Mouse (Mus musculus) embryonic facial prominence, embryonic 11.5 days (tissue): ENCODE measurements around the gene Arl15. TPM values are rescaled to one million over a fixed set of nuclear protein-coding genes. Genes with fewer than 3 reads are reported as not detected.
A peak's percentile ranks its signal among the peaks of the same experiment; 100 is the strongest.

ENCODE experiments used
- ATAC-seq: fragments of 200-750 bp; cut with Nextera tagmentation; replicated peaks from 2 replicates; pipeline ENCODE4 v1.8.0; 2017; ENCODE audit warnings: low read depth; ENCODE audit not compliant: insufficient number of reproducible peaks, low FRiP score, low TSS enrichment
- DNase-seq: peaks from one replicate; pipeline ENCODE4 v3.0.0-alpha.2; 2015; ENCODE audit warnings: low spot score
- H3K27ac ChIP-seq: fragments of 300-500 bp; sonication (generic); replicated peaks from 2 replicates; pipeline ENCODE4 v1.5.1; 2014; ENCODE audit warnings: mild to moderate bottlenecking, low read depth, low read length, control low read depth
- H3K27me3 ChIP-seq: fragments of 300-500 bp; sonication (generic); 2 replicates; pipeline ENCODE4 v1.6.1; 2014; ENCODE audit warnings: mild to moderate bottlenecking, low read length, moderate library complexity, mixed read lengths; ENCODE audit not compliant: control insufficient read depth, insufficient read depth
- H3K36me3 ChIP-seq: fragments of 300-500 bp; sonication (generic); replicated peaks from 2 replicates; pipeline ENCODE4 v1.6.1; 2014; ENCODE audit warnings: low read depth, mild to moderate bottlenecking, low read length, moderate library complexity, mixed read lengths; ENCODE audit not compliant: control insufficient read depth, insufficient read depth
- H3K4me1 ChIP-seq: fragments of 300-500 bp; sonication (generic); 2 replicates; pipeline ENCODE4 v1.6.1; 2014; ENCODE audit warnings: low read length, mixed read lengths; ENCODE audit not compliant: control insufficient read depth, insufficient read depth
- H3K4me2 ChIP-seq: fragments of 300-500 bp; sonication (generic); 2 replicates; pipeline ENCODE4 v1.6.1; 2014; ENCODE audit warnings: low read depth, mild to moderate bottlenecking, control low read depth, low read length, moderate library complexity
- H3K4me3 ChIP-seq: fragments of 300-500 bp; sonication (generic); 2 replicates; pipeline ENCODE4 v1.5.1; 2014; ENCODE audit warnings: low read depth, low read length, control low read depth
- H3K9ac ChIP-seq: fragments of 300-500 bp; sonication (generic); replicated peaks from 2 replicates; pipeline ENCODE4 v1.6.1; 2014; ENCODE audit warnings: mild to moderate bottlenecking, control low read depth, low read length
- H3K9me3 ChIP-seq: fragments of 300-500 bp; sonication (generic); replicated peaks from 2 replicates; pipeline ENCODE4 v1.6.1; 2016; ENCODE audit warnings: mild to moderate bottlenecking, low read length, inconsistent platforms, mixed read lengths; ENCODE audit not compliant: control insufficient read depth
- WGBS: fragments of 180-500 bp; shearing (Covaris S2); extraction: QIAGEN DNeasy Blood & Tissue Kit; methylation state at CpG from one replicate; pipeline ENCODE4 v1.1.7; 2014; 5-methylcytosine and 5-hydroxymethylcytosine counted together
- polyA plus RNA-seq: library from polyadenylated mRNA; unstranded; fragments of >200 nt; fragmentation: Nextera tagmentation; extraction: Ambion mirVana; gene quantifications from 2 replicates; pipeline ENCODE4 v1.2.1, GENCODE M21; 2014

Gene Arl15
- polyA plus RNA-seq: 10.9 and 14.4 TPM in 2 replicates

DNA sequence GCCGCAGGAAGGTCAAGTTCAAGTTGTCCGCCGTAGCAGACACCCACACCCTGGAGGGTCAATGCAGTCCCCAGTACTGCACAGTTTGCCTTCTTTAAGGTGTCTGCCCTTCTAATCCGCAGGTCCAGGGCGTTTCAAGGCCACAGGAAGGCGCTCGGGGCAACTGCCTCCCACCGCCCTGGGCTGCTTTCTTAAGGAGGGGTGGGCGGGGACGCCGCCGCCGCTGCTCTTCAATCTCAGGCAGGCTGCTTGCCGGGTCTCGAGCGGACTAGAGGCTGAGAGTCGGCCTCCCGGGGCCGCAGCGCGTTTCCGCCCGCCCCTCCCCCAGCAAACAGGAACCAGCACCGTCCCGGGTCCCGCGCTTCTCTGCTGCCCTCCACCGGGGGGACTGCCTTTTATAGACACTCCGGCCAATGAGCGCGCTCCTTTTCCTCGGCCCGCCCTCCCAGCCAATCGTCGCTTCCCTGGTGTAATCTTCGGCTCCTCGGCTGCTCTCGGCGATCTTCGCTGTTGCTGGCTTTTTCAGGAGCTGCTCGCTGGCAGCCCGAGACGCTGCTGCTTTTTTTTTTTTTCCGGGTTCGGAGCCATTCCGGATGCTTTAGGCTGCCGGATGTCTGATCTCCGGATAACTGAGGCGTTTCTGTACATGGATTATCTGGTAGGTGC, at the start of gene Arl15:
Arl15 (plus strand) TSS at position 467 of the 666 bp plus-strand sequence.
- Histone ChIP-seq H3K27me3 (no peaks in the 10 kb centered on the region), H3K27ac (peak within 1 kb of the TSS; percentile 84), H3K4me3 (peak within 1 kb of the TSS; percentile 79), H3K4me1 (no peaks in the 10 kb centered on the region), H3K9me3 (no peaks in the 10 kb centered on the region), H3K36me3 (no peaks in the 10 kb centered on the region), H3K4me2 (peak within 1 kb of the TSS; percentile 67), H3K9ac (peak within 1 kb of the TSS; percentile 92)
- DNase-seq (peak; percentile 99), ATAC-seq (peak; percentile 98)
- under 1% methylated on average over 49 of the region's 49 CpGs for WGBS

GRCm38 (mm10) chr13:113745301-113745700, 49.0 kb upstream of the Arl15 start:
- 41% methylated on average over 2 of the region's 2 CpGs for WGBS

GRCm38 (mm10) chr13:113750766-113751165, 43.5 kb upstream of the Arl15 start:
- no peak for DNase-seq
- Histone ChIP-seq H3K4me1 (no peaks in the 10 kb centered on the region), H3K4me3 (no peak overlapping the region), H3K27me3 (no peaks in the 10 kb centered on the region), H3K36me3 (no peaks in the 10 kb centered on the region), H3K27ac (no peak overlapping the region), H3K9me3 (no peaks in the 10 kb centered on the region), H3K9ac (no peak overlapping the region), H3K4me2 (no peak overlapping the region)
- 68% methylated on average over 5 of the region's 5 CpGs for whole genome bisulfite sequencing
- no peak for ATAC-seq

More at GRCm38 (mm10) chr13:113745301-113745700, 49.0 kb upstream of the Arl15 start:
- H3K27me3 ChIP-seq: no peaks in the 10 kb centered on the region
- no peaks in the 10 kb centered on the region for H3K36me3 ChIP-seq
- no peak overlapping the region for H3K27ac ChIP-seq
- no peak overlapping the region for H3K9ac ChIP-seq
- no peaks in the 10 kb centered on the region for H3K9me3 ChIP-seq
- H3K4me3 ChIP-seq: no peak overlapping the region
- DNase-seq (no peak), ATAC-seq (no peak)
- no peaks in the 10 kb centered on the region for H3K4me1 ChIP-seq
- no peak overlapping the region for H3K4me2 ChIP-seq

- no peak for DNase-seq
- 64% methylated on average over 9 of the region's 9 CpGs for WGBS
- no peaks in the 10 kb centered on the region for H3K9me3 ChIP-seq
- H3K27ac ChIP-seq: no peak overlapping the region
- H3K4me2 ChIP-seq: no peak overlapping the region
- H3K4me1 ChIP-seq: no peaks in the 10 kb centered on the region
- H3K36me3 ChIP-seq: no peaks in the 10 kb centered on the region
- no peaks in the 10 kb centered on the region for H3K27me3 ChIP-seq
- no peak overlapping the region for H3K4me3 ChIP-seq
- H3K9ac ChIP-seq: no peak overlapping the region
- no peak for ATAC-seq
These were observed 39.3 kb upstream of the Arl15 start for GRCm38 (mm10) chr13:113754731-113755689.

GRCm38 (mm10) chr13:113755779-113756178, 38.5 kb upstream of the Arl15 start:
- H3K4me3 ChIP-seq: no peak overlapping the region
- 43% methylated on average over 6 of the region's 6 CpGs for WGBS
- no peaks in the 10 kb centered on the region for H3K9me3 ChIP-seq
- no peak overlapping the region for H3K4me2 ChIP-seq
- H3K27me3 ChIP-seq: no peaks in the 10 kb centered on the region
- no peaks in the 10 kb centered on the region for H3K4me1 ChIP-seq
- no peaks in the 10 kb centered on the region for H3K36me3 ChIP-seq
- DNase-seq (no peak), ATAC-seq (no peak)
- H3K9ac ChIP-seq: no peak overlapping the region
- H3K27ac ChIP-seq: no peak overlapping the region

DNA sequence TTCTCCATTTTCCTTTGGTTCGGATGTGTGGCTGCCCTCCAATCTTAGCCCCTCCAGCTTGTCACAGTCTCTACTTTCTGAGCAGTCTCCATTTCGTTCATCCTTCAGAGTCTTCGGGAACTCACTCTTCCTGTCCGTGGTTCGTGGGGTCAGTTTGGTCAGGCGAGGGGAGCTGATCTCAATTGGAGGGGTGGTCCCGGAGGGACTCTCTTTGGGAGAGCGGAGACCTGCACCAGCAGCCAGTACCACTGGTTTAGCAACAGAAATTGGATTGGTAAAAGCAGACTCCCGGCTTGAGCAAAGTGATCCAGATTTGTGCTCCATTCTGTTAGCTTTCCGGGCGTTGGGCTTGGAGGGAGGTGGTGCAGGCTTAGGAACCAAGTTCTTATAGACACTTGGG, 32.6 kb upstream of the Arl15 start:
- WGBS: 94% methylated on average over 11 of the region's 11 CpGs

GRCm38 (mm10) chr13:113762766-113763516, 31.4 kb upstream of the Arl15 start:
- Histone ChIP-seq H3K36me3 (no peaks in the 10 kb centered on the region), H3K27ac (no peak overlapping the region), H3K9ac (no peak overlapping the region), H3K4me3 (no peak overlapping the region), H3K4me1 (no peaks in the 10 kb centered on the region), H3K4me2 (no peak overlapping the region), H3K27me3 (no peaks in the 10 kb centered on the region), H3K9me3 (no peaks in the 10 kb centered on the region)
- WGBS: 83% methylated on average over 14 of the region's 14 CpGs
- ATAC-seq: no peak
- no peak for DNase-seq

More for the DNA sequence above, 32.6 kb upstream of the Arl15 start:
- H3K9ac ChIP-seq: no peak overlapping the region
- no peaks in the 10 kb centered on the region for H3K27me3 ChIP-seq
- no peak overlapping the region for H3K4me3 ChIP-seq
- H3K4me1 ChIP-seq: no peaks in the 10 kb centered on the region
- H3K27ac ChIP-seq: no peak overlapping the region
- H3K9me3 ChIP-seq: no peaks in the 10 kb centered on the region
- no peak for ATAC-seq
- no peaks in the 10 kb centered on the region for H3K36me3 ChIP-seq
- no peak for DNase-seq
- no peak overlapping the region for H3K4me2 ChIP-seq
